Mouse (Mus musculus) adipocyte (in vitro differentiated cells): ENCODE results near the gene Gm13696.
A peak's percentile ranks its signal among the peaks of the same experiment; 100 is the strongest.
"Not testable (repeated sequence)": the region's sequence is repeated elsewhere in the genome, so short reads cannot be mapped to it uniquely, and the experiment has no call there.

Experiments
- DNase-seq: peaks from one replicate; pipeline ENCODE4 v3.0.0-alpha.2; 2016; ENCODE audit warnings: low spot score

Gm13696 gene

GRCm38 (mm10) chr2:83972823-83973222 is at the start of gene Gm13696:
Gene Gm13696, plus strand, starts transcription at chr2:83973123.
- DNase-seq = not testable (repeated sequence)

GRCm38 (mm10) chr2:83929478-83930088 is 43.3 kb upstream of the Gm13696 start:
- no peak for DNase-seq

- DNase-seq = no peak
Observed at GRCm38 (mm10) chr2:83940931-83941361, 32.0 kb upstream of the Gm13696 start, which contains the start of gene Zswim2. Gene Zswim2, minus strand, starts transcription at chr2:83941228.

GRCm38 (mm10) chr2:83941378-83941777 is 31.5 kb upstream of the Gm13696 start:
- no peak for DNase-seq

- no peak for DNase-seq
Observed at GRCm38 (mm10) chr2:83941792-83942191, 31.1 kb upstream of the Gm13696 start.

GRCm38 (mm10) chr2:83955393-83955792 is 17.5 kb upstream of the Gm13696 start, which contains the start of gene Gm13698:
Gene Gm13698, plus strand, starts transcription at chr2:83955693.
- DNase-seq = not testable (repeated sequence)

- DNase-seq = not testable (repeated sequence)
Observed at GRCm38 (mm10) chr2:83961203-83961602, 11.7 kb upstream of the Gm13696 start, which contains the start of gene Gm13693. Gene Gm13693, plus strand, starts transcription at chr2:83961503.

GRCm38 (mm10) chr2:83967013-83967412 is 5.9 kb upstream of the Gm13696 start, which contains the start of gene Gm13695:
Gene Gm13695, plus strand, starts transcription at chr2:83967313.
- not testable (repeated sequence) for DNase-seq

- not testable (repeated sequence) for DNase-seq
Observed at GRCm38 (mm10) chr2:83978633-83979032, 5.7 kb downstream of the Gm13696 start, which contains the start of gene Gm13694. Gene Gm13694, plus strand, starts transcription at chr2:83978933.

GRCm38 (mm10) chr2:83984443-83984842 is 11.5 kb downstream of the Gm13696 start, which contains the start of gene Gm13697:
Gene Gm13697, plus strand, starts transcription at chr2:83984743.
- DNase-seq = not testable (repeated sequence)

GRCm38 (mm10) chr2:83990253-83990652 is 17.3 kb downstream of the Gm13696 start, which contains the start of gene Gm13691:
Gene Gm13691, plus strand, starts transcription at chr2:83990553.
- not testable (repeated sequence) for DNase-seq

GRCm38 (mm10) chr2:83993639-83994255 is 20.8 kb downstream of the Gm13696 start:
- peak; percentile 15 for DNase-seq

- DNase-seq = not testable (repeated sequence)
Observed at GRCm38 (mm10) chr2:83994526-83994925, 21.6 kb downstream of the Gm13696 start.

- peak; percentile 52 for DNase-seq
Observed at GRCm38 (mm10) chr2:84008913-84009312, 36.0 kb downstream of the Gm13696 start.

GRCm38 (mm10) chr2:84009818-84010217 is 36.9 kb downstream of the Gm13696 start:
- DNase-seq = no peak

GRCm38 (mm10) chr2:84014572-84014971 is 41.6 kb downstream of the Gm13696 start:
- DNase-seq = no peak

GRCm38 (mm10) chr2:84016291-84016690 is 43.4 kb downstream of the Gm13696 start:
- not testable (repeated sequence) for DNase-seq

GRCm38 (mm10) chr2:84018330-84018729 is 45.4 kb downstream of the Gm13696 start:
- DNase-seq = peak; percentile 44

GRCm38 (mm10) chr2:84019519-84020305 is 46.8 kb downstream of the Gm13696 start:
- no peak for DNase-seq

GRCm38 (mm10) chr2:84021930-84022329 is 49.0 kb downstream of the Gm13696 start:
- no peak for DNase-seq

GRCm38 (mm10) chr2:84022905-84023304 is 50.0 kb downstream of the Gm13696 start:
- DNase-seq = peak; percentile 94

GRCm38 (mm10) chr2:84023319-84023718 is 50.4 kb downstream of the Gm13696 start:
- peak; percentile 58 for DNase-seq
